Mouse (Mus musculus) kidney, embryonic 16.5 days (tissue): ENCODE results near the gene Rgl2. TPM values are rescaled to one million over a fixed set of nuclear protein-coding genes. Genes with fewer than 3 reads are reported as not detected.
A peak's percentile ranks its signal among the peaks of the same experiment; 100 is the strongest.
"Not testable (repeated sequence)": the region's sequence is repeated elsewhere in the genome, so short reads cannot be mapped to it uniquely, and the experiment has no call there.

Experiments used
- ATAC-seq: fragments of 200-750 bp; cut with Nextera tagmentation; 2 replicates; pipeline ENCODE4 v1.8.0; 2017; ENCODE audit warnings: moderate TSS enrichment; ENCODE audit not compliant: low FRiP score, low TSS enrichment
- H3K27ac ChIP-seq: fragments of 300-500 bp; sonication (generic); 2 replicates; pipeline ENCODE4 v1.5.1; 2014; ENCODE audit warnings: low read length
- H3K27me3 ChIP-seq: fragments of 300-500 bp; sonication (generic); 2 replicates; pipeline ENCODE4 v1.6.1; 2014; ENCODE audit warnings: low read length, control low read depth, mixed read lengths; ENCODE audit not compliant: insufficient read depth
- H3K36me3 ChIP-seq: fragments of 300-500 bp; sonication (generic); 2 replicates; pipeline ENCODE4 v1.6.1; 2014; ENCODE audit warnings: low read length, control low read depth, mixed read lengths; ENCODE audit not compliant: insufficient read depth
- H3K4me1 ChIP-seq: fragments of 300-500 bp; sonication (generic); 2 replicates; pipeline ENCODE4 v1.6.1; 2014; ENCODE audit warnings: low read length, control low read depth, mixed read lengths; ENCODE audit not compliant: insufficient read depth
- H3K4me2 ChIP-seq: fragments of 300-500 bp; sonication (generic); replicated peaks from 2 replicates; pipeline ENCODE4 v1.6.1; 2014; ENCODE audit warnings: low read depth, low read length
- H3K4me3 ChIP-seq: fragments of 300-500 bp; sonication (generic); 2 replicates; pipeline ENCODE4 v1.5.1; 2014; ENCODE audit warnings: mild to moderate bottlenecking, low read length
- H3K9ac ChIP-seq: fragments of 300-500 bp; sonication (generic); replicated peaks from 2 replicates; pipeline ENCODE4 v1.6.1; 2014; ENCODE audit warnings: low read length
- H3K9me3 ChIP-seq: fragments of 300-500 bp; sonication (generic); 2 replicates; pipeline ENCODE4 v1.6.1; 2016; ENCODE audit warnings: low read length, control low read depth
- WGBS: fragments of 180-500 bp; shearing (Covaris S2); extraction: QIAGEN DNeasy Blood & Tissue Kit; methylation state at CpG from one replicate; pipeline ENCODE4 v1.1.7; 2014; 5-methylcytosine and 5-hydroxymethylcytosine counted together
- polyA plus RNA-seq: library from polyadenylated mRNA; unstranded; fragments of >200 nt; fragmentation: Nextera tagmentation; extraction: Ambion mirVana; gene quantifications from 2 replicates; pipeline ENCODE4 v1.2.1, GENCODE M21; 2015

Rgl2 gene
- polyA plus RNA-seq, 1 experiment from 2014 or later: 38.0 TPM

- not testable (repeated sequence) for H3K4me1 ChIP-seq, H3K4me2 ChIP-seq, H3K9me3 ChIP-seq, H3K4me3 ChIP-seq, H3K27me3 ChIP-seq, H3K27ac ChIP-seq, H3K9ac ChIP-seq, ATAC-seq, H3K36me3 ChIP-seq
- WGBS: 49% methylated on average over 3 of the region's 4 CpGs
Measured at GRCm38 (mm10) chr17:33904835-33905234, 24.5 kb upstream of the Rgl2 start, which contains the start of gene Platr17. Platr17 (plus strand) TSS chr17:33905135.

- Histone ChIP-seq H3K9me3 (no peaks in the 10 kb centered on the region), H3K4me1 (peaks cover 30% of the 10 kb centered on the region), H3K4me3 (peak overlapping the region; percentile 93), H3K9ac (peak overlapping the region; percentile 77), H3K36me3 (peaks cover 20% of the 10 kb centered on the region), H3K27ac (peak overlapping the region; percentile 90), H3K4me2 (peak overlapping the region; percentile 87), H3K27me3 (no peaks in the 10 kb centered on the region)
- under 1% methylated on average over 44 of the region's 44 CpGs for WGBS
- ATAC-seq: peak; percentile 40
Measured at GRCm38 (mm10) chr17:33908331-33909076, 20.8 kb upstream of the Rgl2 start.

- under 1% methylated on average over 68 of the region's 68 CpGs for WGBS
Measured at GRCm38 (mm10) chr17:33909077-33909868, 20.1 kb upstream of the Rgl2 start, which contains the start of gene Daxx. Daxx (plus strand) TSS chr17:33909414.

DNA sequence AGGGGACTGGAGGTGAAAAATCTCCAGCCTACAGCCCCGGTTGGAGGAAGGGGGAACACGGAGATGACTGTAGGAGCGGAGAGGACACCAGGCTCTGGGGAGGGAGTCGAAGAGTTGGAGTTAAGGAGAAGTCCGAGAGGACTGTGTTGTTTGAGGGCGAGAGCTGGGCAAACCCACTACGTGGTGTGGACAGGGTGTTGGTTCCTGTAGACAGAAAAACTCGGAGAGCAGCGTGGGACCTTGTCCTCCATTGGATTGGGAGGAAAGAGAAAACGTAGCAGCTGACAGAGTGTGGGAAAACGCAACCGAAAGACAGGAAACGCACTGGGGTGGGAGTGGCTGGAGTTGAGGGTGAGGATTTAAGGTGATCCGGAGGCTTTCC is 19.5 kb upstream of the Rgl2 start:
- peak; percentile 2 for ATAC-seq

More at GRCm38 (mm10) chr17:33909077-33909868, 20.1 kb upstream of the Rgl2 start, which contains the start of gene Daxx:
- Histone ChIP-seq H3K4me2 (peak within 1 kb of the TSS; percentile 87), H3K9ac (peak within 1 kb of the TSS; percentile 92), H3K9me3 (no peaks in the 10 kb centered on the region), H3K4me1 (peaks cover 30% of the 10 kb centered on the region), H3K4me3 (peak within 1 kb of the TSS; percentile 93), H3K27me3 (no peaks in the 10 kb centered on the region), H3K36me3 (peaks cover 28% of the 10 kb centered on the region), H3K27ac (peak within 1 kb of the TSS; percentile 92)
- peak; percentile 96 for ATAC-seq

DNA sequence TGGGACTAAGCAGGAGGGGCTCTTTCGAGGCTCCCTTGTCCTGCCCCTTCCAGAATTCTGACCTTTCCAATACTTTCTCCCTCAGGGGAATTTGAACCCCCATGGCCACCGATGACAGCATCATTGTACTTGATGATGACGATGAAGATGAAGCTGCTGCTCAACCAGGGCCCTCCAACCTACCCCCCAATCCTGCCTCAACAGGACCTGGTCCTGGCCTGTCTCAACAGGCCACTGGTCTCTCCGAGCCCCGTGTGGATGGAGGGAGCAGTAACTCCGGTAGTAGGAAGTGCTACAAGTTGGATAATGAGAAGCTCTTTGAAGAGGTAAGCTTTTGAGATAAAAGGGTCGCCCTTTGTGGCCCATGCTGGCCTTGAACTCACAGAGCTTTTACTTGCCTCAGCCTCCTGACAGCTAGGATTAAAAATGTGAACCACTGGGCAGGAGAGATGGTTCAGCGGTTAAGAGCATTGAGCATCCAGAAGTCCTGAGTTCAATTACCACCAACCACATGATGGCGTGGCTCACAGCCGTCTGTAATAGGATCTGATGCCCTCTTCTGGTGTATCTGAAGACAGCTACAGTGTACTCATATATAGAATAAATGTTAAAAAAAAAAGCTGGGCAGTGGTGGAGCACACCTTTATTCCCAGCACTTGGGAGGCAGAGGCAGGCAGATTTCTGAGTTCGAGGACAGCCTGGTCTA is 18.8 kb upstream of the Rgl2 start:
- no peak for ATAC-seq
- Histone ChIP-seq H3K27ac (peak overlapping the region; percentile 92), H3K9me3 (no peaks in the 10 kb centered on the region), H3K4me1 (peaks cover 42% of the 10 kb centered on the region), H3K27me3 (no peaks in the 10 kb centered on the region), H3K9ac (peak overlapping the region; percentile 92), H3K36me3 (peaks cover 35% of the 10 kb centered on the region), H3K4me2 (peak overlapping the region; percentile 77), H3K4me3 (peak overlapping the region; percentile 93)
- 51% methylated on average over 11 of the region's 11 CpGs for WGBS

More for the DNA sequence above, 19.5 kb upstream of the Rgl2 start:
- peaks cover 34% of the 10 kb centered on the region for H3K36me3 ChIP-seq
- peak overlapping the region; percentile 92 for H3K9ac ChIP-seq
- H3K27ac ChIP-seq: peak overlapping the region; percentile 92
- no peaks in the 10 kb centered on the region for H3K9me3 ChIP-seq
- H3K4me1 ChIP-seq: peaks cover 36% of the 10 kb centered on the region
- peak overlapping the region; percentile 93 for H3K4me3 ChIP-seq
- H3K27me3 ChIP-seq: no peaks in the 10 kb centered on the region
- H3K4me2 ChIP-seq: peak overlapping the region; percentile 77
- WGBS: 0% methylated on average over 14 of the region's 14 CpGs

GRCm38 (mm10) chr17:33911052-33911812 is 18.1 kb upstream of the Rgl2 start:
- Histone ChIP-seq H3K27me3 (no peaks in the 10 kb centered on the region), H3K27ac (0 out of 2 replicates have a peak overlapping the region, but pooled peaks have one; percentile 37), H3K4me3 (peak overlapping the region; percentile 13; the same call in 1 of the 2 replicates), H3K36me3 (peaks cover 35% of the 10 kb centered on the region), H3K4me1 (peaks cover 43% of the 10 kb centered on the region), H3K9ac (no peak overlapping the region; the same call in 1 of the 2 replicates), H3K9me3 (no peaks in the 10 kb centered on the region), H3K4me2 (peak overlapping the region; percentile 77; the same call in 1 of the 2 replicates)
- ATAC-seq: no peak
- WGBS: 57% methylated on average over 31 of the region's 31 CpGs

DNA sequence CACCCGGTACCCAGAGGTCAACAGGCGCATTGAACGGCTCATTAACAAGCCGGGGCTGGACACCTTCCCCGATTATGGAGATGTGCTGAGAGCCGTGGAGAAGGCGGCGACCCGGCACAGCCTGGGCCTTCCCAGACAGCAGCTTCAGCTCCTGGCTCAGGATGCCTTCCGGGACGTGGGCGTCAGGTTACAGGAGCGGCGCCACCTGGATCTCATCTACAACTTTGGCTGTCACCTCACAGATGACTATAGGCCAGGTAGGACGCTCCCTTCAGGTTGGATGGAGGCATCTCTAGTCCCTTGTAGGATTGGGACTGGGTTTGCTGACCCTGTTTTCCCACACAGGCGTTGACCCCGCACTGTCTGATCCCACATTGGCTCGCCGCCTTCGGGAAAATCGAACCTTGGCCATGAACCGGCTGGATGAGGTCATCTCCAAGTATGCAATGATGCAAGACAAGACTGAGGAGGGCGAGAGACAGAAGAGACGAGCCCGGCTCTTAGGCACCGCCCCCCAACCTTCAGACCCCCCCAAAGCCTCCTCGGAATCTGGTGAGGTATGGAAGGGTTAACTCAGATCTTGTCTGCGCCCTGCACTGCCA is 17.4 kb upstream of the Rgl2 start:
- Histone ChIP-seq H3K4me3 (peak overlapping the region; percentile 13; the same call in 1 of the 2 replicates), H3K27ac (no peak overlapping the region), H3K27me3 (no peaks in the 10 kb centered on the region), H3K4me2 (peak overlapping the region; percentile 77; the same call in 1 of the 2 replicates), H3K9me3 (no peaks in the 10 kb centered on the region), H3K4me1 (peaks cover 47% of the 10 kb centered on the region), H3K9ac (no peak overlapping the region), H3K36me3 (peaks cover 35% of the 10 kb centered on the region)
- 58% methylated on average over 28 of the region's 28 CpGs for WGBS
- no peak for ATAC-seq

DNA sequence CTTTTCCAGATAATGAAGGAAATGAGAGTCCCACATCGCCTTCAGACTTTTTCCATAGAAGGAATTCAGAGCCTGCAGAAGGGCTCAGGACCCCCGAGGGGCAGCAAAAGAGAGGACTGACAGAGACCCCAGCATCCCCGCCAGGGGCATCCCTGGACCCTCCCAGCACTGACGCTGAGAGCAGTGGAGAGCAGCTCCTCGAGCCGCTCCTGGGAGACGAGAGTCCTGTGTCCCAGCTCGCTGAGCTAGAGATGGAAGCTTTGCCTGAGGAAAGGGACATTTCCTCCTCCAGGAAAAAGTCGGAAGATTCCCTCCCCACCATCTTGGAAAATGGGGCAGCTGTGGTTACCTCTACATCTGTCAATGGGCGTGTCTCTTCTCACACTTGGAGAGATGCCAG is 16.1 kb upstream of the Rgl2 start:
- WGBS: 90% methylated on average over 10 of the region's 10 CpGs
- Histone ChIP-seq H3K4me3 (no peak overlapping the region), H3K4me1 (peaks cover 45% of the 10 kb centered on the region), H3K9me3 (no peaks in the 10 kb centered on the region), H3K27ac (no peak overlapping the region), H3K27me3 (no peaks in the 10 kb centered on the region), H3K4me2 (no peak overlapping the region), H3K9ac (no peak overlapping the region), H3K36me3 (peaks cover 43% of the 10 kb centered on the region)
- no peak for ATAC-seq
